Mouse (Mus musculus) olfactory bulb, adult 2 months (tissue): Measurements from ENCODE around the gene Mdn1.

ENCODE experiments used
- CTCF ChIP-seq: fragments of 200-500 bp; IDR thresholded peaks from 2 replicates; pipeline ENCODE4 v1.5.1; 2012; ENCODE audit warnings: low read depth, mild to moderate bottlenecking, low read length, moderate library complexity; ENCODE audit not compliant: insufficient read depth
- POLR2A ChIP-seq: fragments of 200-500 bp; IDR thresholded peaks from 2 replicates; pipeline ENCODE4 v1.6.1; 2012; ENCODE audit warnings: mild to moderate bottlenecking, low read depth, low read length, moderate library complexity; ENCODE audit not compliant: insufficient read depth

DNA sequence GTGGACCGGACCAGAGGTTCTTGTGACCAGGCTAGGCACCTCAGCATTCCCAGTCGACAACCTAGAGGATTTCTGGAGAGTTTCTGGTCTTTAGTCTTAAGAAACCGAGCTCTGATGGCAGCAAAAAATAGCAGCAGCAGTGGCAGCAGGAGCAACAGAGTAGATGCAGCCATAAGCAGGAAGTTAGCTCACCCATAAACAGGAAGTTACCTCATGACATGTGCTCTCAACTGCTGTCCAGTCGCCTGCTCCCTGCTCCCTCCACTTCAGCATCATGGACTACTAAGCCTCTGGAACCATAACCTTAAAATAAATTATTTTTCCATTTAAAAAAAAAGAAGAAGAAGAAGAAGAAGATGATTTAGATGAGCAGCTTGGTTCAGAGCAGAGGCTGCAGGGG is 132.1 kb downstream of the Mdn1 start:
- no peak for TF ChIP-seq CTCF
- no peak for TF ChIP-seq POLR2A
